Mouse (Mus musculus): ENCODE data around the gene Zfp276.
A peak's percentile ranks its signal among the peaks of the same experiment; 100 is the strongest.
"Not testable (repeated sequence)": the region's sequence is repeated elsewhere in the genome, so short reads cannot be mapped to it uniquely, and the experiment has no call there.

The Zfp276 gene

DNA sequence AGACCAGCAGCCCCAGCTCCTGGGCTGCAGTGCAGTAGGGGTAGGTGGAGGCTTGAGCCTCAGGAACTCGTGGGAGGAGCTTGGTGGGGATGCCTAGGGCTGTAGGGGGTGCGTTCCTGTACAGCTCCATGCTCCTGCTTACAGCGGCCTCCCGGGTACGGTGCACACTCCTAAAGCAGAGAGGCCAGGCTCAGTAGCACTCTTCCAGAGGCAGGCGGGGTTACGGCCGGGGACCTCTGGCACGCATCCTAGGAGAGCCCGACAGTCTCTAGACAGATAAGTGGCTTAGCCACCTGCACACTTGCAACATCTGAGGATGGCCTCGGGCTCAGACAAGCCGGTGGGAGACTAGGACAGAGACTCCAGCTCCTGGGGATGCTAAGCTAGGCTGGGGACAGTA, 8.5 kb upstream of the Zfp276 start:
- DNase-seq, result no peak

DNA sequence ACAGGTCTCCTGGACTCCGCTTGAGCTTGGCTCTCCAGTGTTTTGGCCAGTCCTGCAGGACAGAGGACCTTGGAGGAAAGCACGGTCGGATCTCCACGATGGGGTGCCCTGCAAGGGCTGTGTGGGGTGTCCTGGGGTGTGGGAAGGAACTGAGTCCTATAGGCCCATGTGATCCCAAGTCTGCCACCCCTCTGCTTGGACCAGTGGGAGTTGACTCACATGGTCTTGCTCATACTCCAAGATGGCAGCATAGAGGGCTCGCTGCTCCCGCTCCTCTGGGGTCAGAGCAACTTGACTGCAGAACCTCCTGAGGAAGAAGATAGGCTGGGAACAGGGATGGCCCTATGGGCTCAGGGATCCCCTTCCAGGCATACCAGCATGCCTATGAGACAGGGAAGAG, 6.2 kb upstream of the Zfp276 start:
- no peak for DNase-seq

DNA sequence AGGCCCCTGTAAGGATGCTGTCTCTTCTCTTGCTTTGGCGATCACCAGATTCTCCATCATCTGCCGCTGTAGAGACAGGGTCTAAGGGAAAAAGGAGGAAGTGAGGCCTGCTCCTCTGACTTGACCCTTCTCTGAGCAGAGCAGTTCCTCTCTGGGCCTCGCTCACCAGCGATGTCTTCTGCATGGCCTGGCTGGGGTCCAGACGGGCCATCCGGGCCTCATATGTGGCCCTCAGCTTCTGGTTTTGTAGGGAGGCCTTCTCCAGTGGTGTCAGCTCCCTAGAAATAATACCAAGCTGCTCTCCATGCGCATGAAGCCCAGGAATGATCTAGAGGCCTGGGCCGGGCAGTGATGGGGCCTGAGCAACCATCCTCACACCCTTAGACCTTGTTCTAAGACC, 5.4 kb upstream of the Zfp276 start:
- DNase-seq, result no peak

DNA sequence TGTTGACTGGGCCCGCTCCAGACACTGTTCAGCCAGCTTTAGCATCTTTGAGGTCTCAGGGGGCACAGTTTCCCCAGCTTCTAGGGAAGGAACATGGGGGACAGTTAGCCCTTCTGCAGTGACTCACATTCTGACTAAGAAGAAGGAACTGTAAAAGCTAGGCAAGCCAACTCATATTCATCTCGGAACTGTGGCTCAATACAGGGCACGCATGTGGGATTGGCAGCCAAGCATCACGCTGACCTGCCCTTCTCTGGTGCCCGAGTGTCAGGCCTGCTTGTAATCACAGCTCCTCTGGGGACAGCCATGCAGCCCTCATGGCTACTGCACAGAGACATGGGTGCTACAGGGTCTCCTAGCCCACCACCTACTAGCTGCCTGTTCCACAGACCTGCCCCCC, 3.1 kb upstream of the Zfp276 start:
- no peak for DNase-seq

DNA sequence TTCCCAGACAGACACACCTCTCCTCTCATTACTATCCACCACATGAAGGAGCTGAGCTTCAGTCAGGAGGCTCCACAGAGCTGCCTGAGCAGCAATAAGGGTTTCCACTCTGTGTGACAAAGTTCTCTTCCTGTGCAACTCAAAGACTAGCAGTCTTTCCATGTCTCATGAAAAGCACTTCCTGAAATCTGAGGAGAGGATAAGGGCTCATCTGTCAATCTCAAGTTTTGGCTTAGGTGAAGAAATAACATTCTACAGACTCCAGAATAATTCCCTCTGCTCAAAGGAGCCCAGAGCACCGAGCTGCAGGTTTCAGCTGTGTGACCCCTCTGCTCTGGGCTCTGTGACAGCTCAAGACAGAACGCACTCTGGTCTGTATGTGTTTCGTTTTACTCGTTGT, 1.1 kb upstream of the Zfp276 start:
- no peak for DNase-seq

DNA sequence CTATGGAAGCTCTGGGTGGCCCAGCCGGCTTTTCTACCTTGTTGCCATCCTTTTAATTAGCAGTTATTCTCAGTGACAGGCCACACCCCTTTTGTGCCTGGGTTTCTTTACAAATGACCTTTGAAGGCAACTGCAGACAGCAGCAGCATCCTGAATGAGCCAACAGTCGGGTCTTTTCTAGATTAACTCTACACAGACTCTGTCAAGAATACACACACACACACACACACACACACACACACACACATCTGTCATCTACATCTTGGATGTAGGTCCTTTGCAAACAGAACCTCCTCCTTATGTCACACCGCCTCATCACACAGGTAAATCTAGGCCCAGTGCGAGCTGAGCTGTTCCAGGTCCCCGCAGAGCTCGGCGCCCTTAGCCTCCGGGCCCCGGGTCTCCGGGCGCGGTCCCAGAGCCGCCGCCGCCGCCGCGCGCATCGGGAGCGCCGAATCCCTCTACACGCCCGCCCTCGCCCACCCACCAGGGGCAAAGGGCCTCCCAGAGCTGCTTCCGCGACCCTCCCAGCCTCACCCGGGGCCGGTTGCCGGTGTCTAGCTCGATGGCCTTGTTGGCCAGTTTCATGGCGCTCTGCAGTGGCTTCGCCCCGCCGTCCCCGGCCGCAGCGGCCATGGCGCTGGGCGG, 420 bp upstream of the Zfp276 start:
- no peak for DNase-seq

DNA sequence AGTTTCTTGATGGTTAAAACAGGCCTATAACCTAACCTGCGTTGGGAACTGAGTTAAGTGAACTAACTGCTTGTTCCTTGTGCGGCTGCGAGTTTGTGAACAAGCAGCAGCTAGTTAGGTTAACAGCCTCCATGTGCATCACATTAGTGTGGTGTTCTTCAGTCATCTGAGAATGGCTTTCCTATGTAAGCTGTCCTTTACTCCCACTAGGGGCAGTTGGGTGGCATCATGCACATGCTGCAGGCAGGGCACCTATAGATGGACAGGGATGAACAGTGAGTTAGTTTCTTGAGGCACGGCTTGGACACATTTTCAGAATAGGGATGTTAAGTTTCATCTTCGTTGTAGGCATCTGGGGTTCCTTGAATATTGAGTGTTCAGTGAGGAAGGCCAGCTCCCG, 1.2 kb downstream of the Zfp276 start:
- DNase-seq, result no peak

DNA sequence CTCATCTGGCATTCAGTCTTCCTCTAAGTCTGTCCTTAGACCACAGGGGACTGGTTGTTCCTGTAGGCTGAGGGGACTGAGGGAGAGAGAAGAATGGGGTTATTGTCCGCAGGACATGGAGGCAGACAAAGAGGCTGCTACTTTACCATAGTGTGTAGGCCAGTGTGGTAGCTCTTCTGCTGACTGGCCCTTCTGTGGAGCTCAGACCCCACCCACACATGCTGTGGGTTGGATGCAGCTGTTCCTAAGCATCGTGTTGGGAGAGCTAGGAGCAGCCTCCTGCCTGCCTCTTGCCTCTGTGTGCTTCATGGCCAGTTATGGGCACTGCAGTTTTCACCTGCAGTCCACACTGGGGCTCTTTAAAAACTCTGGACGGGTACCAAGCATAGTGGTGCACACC, 3.1 kb downstream of the Zfp276 start:
- no peak for DNase-seq

DNA sequence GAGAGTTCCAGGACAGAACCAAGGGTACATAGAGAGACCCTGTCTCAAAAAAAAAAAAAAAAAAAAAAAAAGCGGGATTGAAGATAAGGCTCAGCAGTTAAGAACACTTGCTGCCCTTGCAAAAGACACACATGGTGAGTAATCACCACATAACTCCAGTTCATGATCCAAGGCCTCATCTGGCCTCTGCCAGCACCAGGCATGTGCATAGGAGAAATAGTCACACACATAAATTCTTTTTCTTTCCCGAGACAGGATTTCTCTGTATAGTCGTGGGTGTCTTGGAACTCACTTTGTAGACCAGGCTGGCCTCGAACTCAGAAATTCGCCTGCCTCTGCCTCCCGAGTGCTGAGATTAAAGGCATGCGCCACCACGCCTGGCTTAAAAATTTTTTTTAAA, 3.6 kb downstream of the Zfp276 start:
- not testable (repeated sequence) for DNase-seq

DNA sequence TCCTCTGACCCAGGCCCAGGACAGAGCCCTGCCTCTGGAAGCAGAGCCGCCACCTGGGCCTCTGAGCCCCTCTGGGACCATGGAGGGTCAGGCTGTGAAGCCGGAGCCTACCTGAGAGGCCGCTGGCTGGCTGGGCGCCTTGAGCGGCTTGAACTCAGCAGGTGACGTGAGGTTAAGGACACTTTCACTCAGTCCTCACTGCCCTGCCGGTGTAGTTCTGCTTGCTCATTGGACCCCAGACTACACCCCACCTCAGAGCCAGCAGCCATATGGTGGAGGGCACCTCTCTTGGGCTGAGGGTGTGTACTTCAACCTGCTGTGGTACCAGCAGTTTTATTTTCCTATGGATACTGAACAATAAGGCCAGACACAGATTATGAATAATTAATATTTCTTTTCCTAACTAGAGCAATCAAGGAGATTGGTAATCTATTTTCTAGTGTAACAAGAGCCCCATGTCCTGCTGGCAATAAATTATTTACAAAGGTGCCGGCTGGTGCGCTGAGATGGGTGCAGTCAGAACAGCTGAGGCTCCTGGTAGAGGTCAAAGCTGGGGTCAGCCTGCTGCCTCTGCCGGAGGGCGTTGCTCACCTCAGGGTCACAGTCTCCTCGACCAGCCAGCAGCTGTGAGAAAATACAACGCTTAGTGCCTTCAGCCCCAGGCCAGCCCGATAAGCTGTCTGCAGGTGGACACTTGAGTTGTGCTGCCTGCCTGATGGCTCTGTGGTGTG, 14.1 kb downstream of the Zfp276 start:
- no peak for DNase-seq

DNA sequence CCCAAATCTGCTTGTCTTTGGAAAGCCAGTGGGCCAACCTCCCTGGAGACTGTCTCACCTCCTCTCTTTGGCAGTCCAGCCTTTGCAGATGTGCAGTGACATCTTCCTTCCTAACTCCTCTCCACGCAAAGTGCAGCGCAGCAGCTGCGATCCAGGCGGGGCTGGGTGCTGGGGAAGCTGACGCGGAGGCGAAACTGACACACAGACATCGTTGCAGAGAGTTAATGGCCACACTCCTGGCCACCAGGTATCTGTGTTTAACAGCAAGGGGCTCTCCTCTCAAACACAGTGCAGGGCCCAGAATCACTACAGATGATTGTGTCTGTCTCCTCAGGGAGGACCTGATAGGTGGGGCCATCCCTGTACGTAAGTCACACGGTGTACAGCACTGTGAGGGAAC, 17.2 kb downstream of the Zfp276 start:
- DNase-seq, result no peak

DNA sequence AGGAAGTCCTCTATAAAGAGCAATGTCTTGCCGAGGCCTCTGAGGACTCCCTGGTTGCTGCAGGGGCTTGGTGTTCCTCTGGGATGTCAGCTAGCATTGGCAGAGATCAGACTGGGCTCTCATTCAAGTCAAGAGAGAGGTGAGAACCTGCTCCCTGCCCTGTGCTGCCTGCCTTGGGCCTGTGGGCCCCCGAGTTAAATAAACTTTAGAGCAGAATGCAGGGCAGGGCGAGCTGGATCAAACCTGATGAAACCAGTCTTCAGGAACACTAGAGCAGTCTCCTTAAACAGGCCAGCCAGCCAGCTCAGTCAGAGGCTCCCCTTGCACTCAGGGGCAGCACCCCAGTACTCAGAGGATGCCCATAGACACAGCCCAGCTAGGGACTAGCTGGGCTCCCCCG, 17.9 kb downstream of the Zfp276 start:
- no peak for DNase-seq

DNA sequence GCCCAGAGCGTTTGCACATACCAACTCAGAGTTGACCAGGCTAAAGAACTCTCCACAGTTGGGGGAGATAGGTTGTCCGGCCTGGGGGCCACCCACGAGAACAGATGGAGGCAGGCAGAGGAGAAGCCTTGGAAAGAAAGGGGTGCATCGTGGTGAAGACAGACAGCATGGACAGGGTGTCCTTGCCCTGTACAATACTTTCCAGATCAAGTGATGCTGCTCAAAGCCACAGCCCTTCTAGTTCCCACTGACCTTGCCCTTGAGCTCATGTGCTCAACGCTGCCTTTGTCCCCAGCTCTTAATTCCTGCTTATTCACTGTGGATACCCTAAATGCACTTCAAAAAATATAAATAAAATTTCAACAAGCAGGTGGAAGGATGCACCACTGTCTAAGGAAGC, 20.5 kb downstream of the Zfp276 start:
- no peak for DNase-seq

DNA sequence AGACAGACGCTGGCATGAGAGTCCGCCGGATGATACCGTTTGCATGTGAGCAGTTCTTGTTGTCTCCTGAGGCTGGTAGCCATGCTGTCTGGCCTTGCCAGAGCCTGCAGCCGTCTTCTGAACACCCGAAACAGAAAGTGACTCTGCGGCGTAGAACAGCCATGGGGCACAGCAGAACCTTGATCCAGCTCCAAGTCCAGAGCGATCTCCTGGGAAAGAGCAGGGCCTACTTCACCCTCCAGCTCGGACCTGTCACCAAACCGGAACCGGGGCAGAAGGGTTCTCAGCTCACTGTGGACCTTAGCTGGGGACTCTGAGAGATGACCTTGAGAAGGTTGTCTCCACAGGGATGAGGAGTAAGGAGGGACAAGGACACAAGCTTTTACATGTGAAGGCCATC, 21.1 kb downstream of the Zfp276 start:
- no peak for DNase-seq

DNA sequence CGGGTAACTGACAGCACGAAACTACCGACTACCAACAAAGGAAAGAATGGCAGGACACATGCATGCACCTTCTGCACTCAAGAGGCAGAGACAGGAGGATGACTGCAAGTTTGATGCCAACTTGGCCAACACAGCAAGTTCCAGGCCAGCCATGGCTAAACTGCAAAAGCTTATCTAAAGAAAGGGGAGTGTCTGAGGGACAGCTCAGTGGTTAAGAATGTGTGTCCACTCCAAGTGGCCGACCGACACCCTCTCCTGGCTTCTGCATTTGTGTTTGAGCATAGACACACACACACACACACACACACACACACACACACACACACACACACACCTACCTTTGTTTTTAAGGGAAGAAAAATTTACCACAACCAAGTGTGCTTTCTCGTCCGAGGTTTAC, 24.4 kb downstream of the Zfp276 start:
- DNase-seq, result no peak

DNA sequence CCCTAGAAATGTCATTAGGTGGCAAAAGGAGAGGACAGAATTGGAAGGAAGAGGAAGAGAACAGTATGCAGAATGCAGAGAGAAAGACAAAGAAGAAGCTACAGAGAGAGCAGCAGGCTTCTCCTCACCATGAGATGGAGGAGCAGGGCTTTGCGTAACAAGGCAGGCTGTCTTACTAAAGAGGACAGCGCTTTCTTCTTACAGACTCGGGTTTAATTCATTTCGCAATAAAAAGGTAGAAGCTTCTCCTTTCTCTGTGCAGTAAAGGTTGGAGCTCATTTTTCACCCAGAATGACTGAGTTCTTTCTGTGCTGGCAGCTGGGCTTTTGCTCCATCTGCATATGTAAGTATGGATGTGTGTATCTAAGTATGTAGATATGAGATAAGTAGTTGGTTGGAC, 25.8 kb downstream of the Zfp276 start:
- DNase-seq, result no peak

DNA sequence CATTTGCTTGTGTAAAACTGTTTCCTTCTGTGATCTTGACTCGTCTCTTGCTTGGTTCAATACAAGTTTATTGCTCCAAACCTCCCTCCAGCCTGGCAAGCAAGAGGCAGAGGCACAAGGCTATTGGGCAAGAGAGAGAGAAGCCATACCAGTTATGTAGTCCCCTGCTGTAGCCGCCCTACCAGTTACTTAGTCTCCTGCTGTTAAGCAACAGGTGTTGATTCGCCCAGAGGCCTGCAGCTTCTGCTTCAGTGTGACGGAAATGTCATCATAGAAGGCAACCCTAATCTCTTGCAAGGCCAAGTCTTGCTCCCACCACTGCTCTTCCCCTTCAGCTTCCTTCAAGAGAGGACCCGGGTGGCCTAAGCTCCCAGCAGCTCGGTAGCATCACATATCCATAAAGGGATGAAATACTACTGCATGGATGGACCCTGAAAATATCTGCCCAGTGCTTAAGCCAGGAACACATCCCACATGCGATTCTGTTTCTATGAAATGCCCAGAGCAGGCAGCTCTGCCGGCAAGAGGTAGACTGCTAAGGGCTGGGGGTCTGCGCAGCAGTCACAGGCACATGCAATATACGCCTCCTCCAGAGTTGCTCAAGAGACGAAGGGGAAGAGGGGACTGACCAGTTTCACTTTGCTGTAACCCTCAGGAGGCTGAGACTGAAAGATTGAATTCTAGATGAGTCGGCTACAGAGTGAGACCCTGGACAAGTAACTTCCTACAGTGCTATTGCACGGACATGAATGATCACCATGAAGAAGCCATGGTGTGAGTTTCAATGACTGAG, 26.5 kb downstream of the Zfp276 start:
- DNase-seq, result no peak

DNA sequence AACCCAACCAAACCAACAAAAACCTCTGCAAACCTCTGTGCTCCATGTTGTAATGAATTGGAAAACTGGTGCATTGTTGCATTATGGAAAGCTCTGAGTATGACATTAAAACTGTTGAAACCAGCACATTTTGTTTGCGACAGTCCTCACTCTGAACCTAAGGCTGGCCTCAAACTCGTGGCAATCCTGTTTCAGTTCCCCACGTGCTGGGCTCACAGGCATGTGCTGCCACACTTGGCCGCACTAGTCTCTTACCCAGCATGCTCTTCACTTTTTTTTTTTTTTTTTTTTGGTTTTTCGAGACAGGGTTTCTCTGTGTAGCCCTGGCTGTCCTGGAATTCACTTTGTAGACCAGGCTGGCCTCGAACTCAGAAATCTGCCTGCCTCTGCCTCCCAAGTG, 29.0 kb downstream of the Zfp276 start:
- DNase-seq, result not testable (repeated sequence)

DNA sequence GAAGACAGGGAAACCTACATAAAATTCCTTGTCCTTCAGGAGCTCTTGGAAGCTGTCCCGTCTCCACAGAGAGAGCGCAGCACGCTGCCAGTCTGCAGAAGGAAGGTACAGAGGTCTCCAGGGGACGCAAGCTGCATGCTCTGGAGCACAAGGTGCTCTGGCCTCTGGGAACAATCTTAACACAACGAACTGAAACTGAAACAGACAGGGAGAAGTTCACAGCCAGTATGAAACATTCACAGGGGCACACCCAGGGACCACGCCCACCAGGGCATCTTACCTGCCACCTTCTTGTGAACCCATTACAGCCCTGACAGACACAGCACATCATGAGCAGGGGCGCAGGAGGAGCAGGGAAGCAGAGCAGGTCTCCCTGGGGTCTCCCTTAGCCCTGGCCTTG, 30.0 kb downstream of the Zfp276 start:
- no peak for DNase-seq

DNA sequence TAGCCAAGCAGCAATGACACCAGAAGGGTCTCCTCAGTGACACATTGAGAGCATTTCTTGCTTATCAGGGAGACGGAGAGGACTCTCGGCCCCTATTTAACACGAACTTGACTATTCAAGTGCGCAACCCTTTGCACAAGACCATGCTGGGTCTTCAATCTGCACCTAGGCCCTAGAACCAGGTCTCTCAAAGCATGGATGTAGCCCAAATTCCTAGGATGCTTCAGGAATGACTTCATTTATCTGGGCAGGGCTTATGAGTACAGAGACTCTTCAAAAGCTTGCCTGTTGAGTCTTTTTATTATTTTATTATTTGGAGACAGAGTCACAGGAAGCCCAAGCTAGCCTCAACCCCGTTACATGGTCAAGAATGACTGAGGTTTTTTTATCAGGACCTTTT, 30.5 kb downstream of the Zfp276 start:
- DNase-seq, result no peak

DNA sequence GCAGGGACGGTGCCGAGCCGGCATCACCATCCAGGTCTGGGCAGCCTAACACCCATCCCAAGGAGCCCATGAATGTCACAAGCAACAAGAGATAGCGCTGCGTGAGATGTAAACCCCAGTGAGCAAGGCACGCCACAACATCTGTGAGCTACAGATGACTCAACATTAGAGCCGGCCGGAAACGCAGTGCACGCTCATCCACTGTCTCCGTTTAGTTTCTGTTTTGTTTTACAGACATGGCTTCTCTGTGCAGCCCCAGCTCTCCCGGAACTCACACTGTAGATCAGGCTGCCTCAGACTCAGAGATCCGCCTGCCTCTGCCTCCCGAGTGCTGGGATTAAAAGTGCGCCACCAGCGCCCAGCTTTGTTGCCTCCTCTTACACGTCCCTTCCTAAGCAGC, 33.4 kb downstream of the Zfp276 start:
- DNase-seq, result no peak

DNA sequence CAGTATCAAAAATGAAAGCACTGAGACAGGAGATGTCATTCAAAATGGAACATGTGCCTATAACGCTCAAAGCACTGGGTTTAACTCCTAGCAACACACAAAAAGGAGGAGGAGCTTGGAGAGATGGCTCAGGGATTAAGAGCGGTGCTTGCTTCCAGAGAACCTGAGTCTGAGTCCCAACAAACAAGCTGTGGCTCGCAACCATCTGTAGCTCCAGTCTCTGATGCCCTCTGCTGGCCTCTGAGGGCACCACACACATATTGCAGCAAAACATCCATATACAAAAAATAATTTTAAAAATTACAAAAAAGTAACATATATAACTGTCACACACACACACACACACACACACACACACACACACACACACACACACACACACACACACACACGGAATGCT, 36.2 kb downstream of the Zfp276 start:
- peak; percentile 38 for DNase-seq

DNA sequence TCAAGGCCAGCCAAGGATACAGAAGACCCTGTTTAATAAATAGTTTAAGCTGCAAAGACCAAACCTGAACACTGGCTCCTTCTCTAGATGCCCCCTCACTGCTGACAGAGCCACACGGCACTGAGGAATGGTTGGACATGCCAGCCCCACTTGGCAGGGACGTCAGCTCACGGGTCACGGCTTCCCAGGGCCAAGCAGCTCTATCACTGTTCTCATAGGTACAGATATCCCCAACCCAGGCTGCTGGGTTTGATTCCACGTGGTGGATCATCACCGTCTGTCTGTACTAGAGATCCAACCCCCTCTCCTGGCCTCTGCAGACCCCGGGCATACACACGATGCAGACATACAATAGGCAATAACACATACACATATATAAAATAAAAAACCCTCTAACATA, 36.7 kb downstream of the Zfp276 start:
- DNase-seq, result no peak

DNA sequence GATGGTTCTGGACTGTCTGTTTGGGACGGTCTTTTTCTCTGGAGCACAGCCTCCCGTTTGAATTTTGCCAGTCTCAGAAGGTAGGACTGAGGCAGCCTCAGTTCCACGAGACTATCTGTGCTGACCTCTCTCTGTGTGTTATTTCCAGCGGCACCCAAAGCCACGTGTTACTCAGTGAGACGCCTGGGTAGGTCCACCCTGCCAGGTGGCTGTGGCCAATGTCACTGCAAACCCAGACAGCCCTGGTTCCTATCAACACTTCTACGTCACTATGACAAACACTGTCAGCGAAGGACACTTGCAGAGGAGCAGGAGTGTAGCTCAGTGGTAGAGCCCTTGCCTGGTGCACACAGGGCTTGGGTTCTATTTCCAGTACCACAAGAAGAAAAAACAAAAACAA, 37.7 kb downstream of the Zfp276 start:
- no peak for DNase-seq
